Comparison of ENCODE assay signal across 8 mouse cellular contexts in the genomic region with DNA sequence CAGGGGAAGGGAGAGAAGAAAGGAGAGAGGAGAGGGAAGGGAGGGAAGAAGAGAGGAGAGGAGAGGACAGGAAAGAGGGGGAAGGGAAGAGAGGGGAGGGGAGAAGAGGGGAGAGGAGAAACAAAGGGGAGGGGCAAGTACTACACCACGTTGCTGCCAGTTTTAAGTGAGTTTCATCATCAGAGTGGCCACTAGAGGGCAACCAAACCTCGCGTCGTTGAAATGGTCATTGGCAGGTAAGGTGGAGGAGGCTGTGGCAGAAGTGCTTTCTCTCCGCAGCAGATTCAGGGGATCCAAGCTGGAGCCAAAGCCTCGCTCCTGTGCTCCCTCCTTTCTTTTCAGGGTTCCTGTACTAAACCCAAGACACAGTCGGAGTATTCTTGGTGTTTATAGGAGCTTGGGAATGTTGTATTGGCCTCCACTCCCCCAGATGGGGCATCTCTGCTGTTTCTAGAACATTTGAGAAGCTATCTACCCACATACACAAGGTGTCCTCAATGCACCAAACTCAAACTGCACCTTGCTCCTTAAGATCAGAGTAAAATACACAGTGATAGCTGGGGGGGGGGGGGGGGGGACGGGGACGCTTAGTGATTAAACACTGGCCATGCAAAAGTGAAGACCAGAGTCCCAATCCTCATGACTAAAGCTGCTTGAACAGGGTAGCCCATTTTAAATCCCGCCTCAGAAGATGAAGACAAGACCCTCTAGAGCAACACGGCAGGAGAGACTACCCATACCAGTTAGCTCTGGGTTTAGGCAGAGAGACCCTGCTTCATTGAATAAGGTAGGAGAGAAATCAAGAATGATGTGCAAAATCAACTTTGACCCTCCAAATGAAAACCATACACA. TPM values are rescaled to one million over a fixed set of nuclear protein-coding genes. Genes with fewer than 3 reads are reported as not detected.
DNase-seq lines count a peak whose midpoint lies in the region; ATAC-seq and TF ChIP-seq lines count a peak whose summit lies in the region.

No protein-coding gene starts in this region.

- peak; percentile 83; the same call in 1 of the 2 replicates for TF ChIP-seq CTCF in small intestine, adult 2 months (IDR thresholded peaks at IDR 0.05; ENCODE audit: extremely low read depth, insufficient read length, insufficient replicate concordance, low read depth, low read length)

- H3K9me3 ChIP-seq in embryonic facial prominence, embryonic 12.5 days, result no peaks in the 10 kb centered on the region
- no peaks in the 10 kb centered on the region for H3K9me3 ChIP-seq in limb, embryonic 10.5 days (replicated peaks)
- no peaks in the 10 kb centered on the region for H3K9me3 ChIP-seq in midbrain, embryonic 13.5 days

- DNase-seq in 3T3-L1 (ENCODE audit: low read depth, low spot score), result peak; percentile 90
- peak; percentile 73 for DNase-seq in adrenal gland, postnatal 25 days
- DNase-seq in heart, adult 18-20 months, result peak; percentile 83 to 87
- DNase-seq in kidney, adult 18-20 months, result peak; percentile 85
- peak; percentile 80 for DNase-seq in limb, embryonic 10.5 days (ENCODE audit: low spot score)

- TF ChIP-seq POLR2A in small intestine, adult 2 months (IDR thresholded peaks at IDR 0.05; ENCODE audit: low read depth, low read length), result no peak

- peaks cover 8% of the 10 kb centered on the region; the same call in 1 of the 2 replicates for H3K27me3 ChIP-seq in embryonic facial prominence, embryonic 12.5 days
- H3K27me3 ChIP-seq in limb, embryonic 10.5 days (ENCODE audit: low read depth, poor library complexity, severe bottlenecking), result peaks cover 10% of the 10 kb centered on the region
- H3K27me3 ChIP-seq in midbrain, embryonic 13.5 days, result peaks cover 11% of the 10 kb centered on the region
- H3K27me3 ChIP-seq in small intestine, adult 2 months (ENCODE audit: control insufficient read depth, insufficient read depth, low read length), result no peaks in the 10 kb centered on the region

- H3K9ac ChIP-seq in embryonic facial prominence, embryonic 12.5 days, result no peak overlapping the region
- no peak overlapping the region for H3K9ac ChIP-seq in midbrain, embryonic 13.5 days (replicated peaks)

- no peaks in the 10 kb centered on the region for H3K36me3 ChIP-seq in embryonic facial prominence, embryonic 12.5 days
- H3K36me3 ChIP-seq in limb, embryonic 10.5 days, result no peaks in the 10 kb centered on the region
- no peaks in the 10 kb centered on the region for H3K36me3 ChIP-seq in midbrain, embryonic 13.5 days
- no peaks in the 10 kb centered on the region for H3K36me3 ChIP-seq in small intestine, adult 2 months (ENCODE audit: control insufficient read depth, insufficient read depth, low read length)

- ATAC-seq in embryonic facial prominence, embryonic 12.5 days (ENCODE audit: insufficient number of reproducible peaks, insufficient read depth, low FRiP score, low TSS enrichment), result no peak
- peak; percentile 77 for ATAC-seq in midbrain, embryonic 13.5 days

- no peak overlapping the region for H3K27ac ChIP-seq in embryonic facial prominence, embryonic 12.5 days
- no peak overlapping the region for H3K27ac ChIP-seq in limb, embryonic 10.5 days
- no peak overlapping the region for H3K27ac ChIP-seq in midbrain, embryonic 13.5 days
- no peak overlapping the region for H3K27ac ChIP-seq in small intestine, adult 2 months (ENCODE audit: insufficient read depth, low read depth, low read length)

- peak overlapping the region; percentile 37 for H3K4me2 ChIP-seq in embryonic facial prominence, embryonic 12.5 days (replicated peaks)
- peak overlapping the region; percentile 33 for H3K4me2 ChIP-seq in midbrain, embryonic 13.5 days (replicated peaks)

- no peak overlapping the region for H3K4me3 ChIP-seq in embryonic facial prominence, embryonic 12.5 days
- H3K4me3 ChIP-seq in limb, embryonic 10.5 days, result no peak overlapping the region
- no peak overlapping the region for H3K4me3 ChIP-seq in midbrain, embryonic 13.5 days (replicated peaks)
- H3K4me3 ChIP-seq in small intestine, adult 2 months (ENCODE audit: low read depth, low read length), result no peak overlapping the region; the same call in 1 of the 2 replicates

- WGBS in embryonic facial prominence, embryonic 12.5 days, result 13% methylated on average over 11 of the region's 11 CpGs
- 17% methylated on average over 11 of the region's 11 CpGs for WGBS in limb, embryonic 10.5 days
- WGBS in midbrain, embryonic 13.5 days, result 20% methylated on average over 11 of the region's 11 CpGs
- 5% methylated on average over 11 of the region's 11 CpGs for WGBS in small intestine, adult 2 months

- no peaks in the 10 kb centered on the region for H3K4me1 ChIP-seq in embryonic facial prominence, embryonic 12.5 days
- H3K4me1 ChIP-seq in limb, embryonic 10.5 days, result peaks cover 3% of the 10 kb centered on the region; the same call in 1 of the 2 replicates
- no peaks in the 10 kb centered on the region; the same call in none of the 2 replicates for H3K4me1 ChIP-seq in midbrain, embryonic 13.5 days (replicated peaks)
- H3K4me1 ChIP-seq in small intestine, adult 2 months (ENCODE audit: control insufficient read depth, insufficient read depth, insufficient read length, low read length), result peaks cover 12% of the 10 kb centered on the region; the same call in 1 of the 2 replicates

RNA-seq across cellular contexts. Expression of a gene that starts 11.7 kb away (rescaled TPM):
- total RNA-seq in adrenal gland, postnatal 25 days (2021), result not detected in 2 replicates
- polyA plus RNA-seq in embryonic facial prominence, embryonic 12.5 days (2016; fragmentation: Nextera tagmentation; extraction: Ambion mirVana), result 3.0 and 4.1 TPM in 2 replicates
- under 1 TPM; 0.17 to 0.46 TPM for total RNA-seq in heart, adult 18-20 months (2021)
- polyA plus RNA-seq in limb, embryonic 10.5 days (2016; fragmentation: Nextera tagmentation; extraction: Ambion mirVana), result 2.7 and 3.2 TPM in 2 replicates
- polyA plus RNA-seq in midbrain, embryonic 13.5 days (2015; fragmentation: Nextera tagmentation; extraction: Ambion mirVana), result 1.0 and 1.2 TPM in 2 replicates
- 6.7 and 23.2 TPM in 2 replicates for polyA plus RNA-seq in small intestine, adult 2 months (2012; rRNA removed)

RNA-seq across cellular contexts. Expression of a gene that starts 56.8 kb away (rescaled TPM):
- total RNA-seq in adrenal gland, postnatal 25 days (2021), result 88.3 and 95.0 TPM in 2 replicates
- 199 and 208 TPM in 2 replicates for polyA plus RNA-seq in embryonic facial prominence, embryonic 12.5 days (2016; fragmentation: Nextera tagmentation; extraction: Ambion mirVana)
- total RNA-seq in heart, adult 18-20 months (2021), result 10 to 100 TPM; 48.4 to 54.6 TPM
- 301 and 349 TPM in 2 replicates for polyA plus RNA-seq in limb, embryonic 10.5 days (2016; fragmentation: Nextera tagmentation; extraction: Ambion mirVana)
- 163 and 178 TPM in 2 replicates for polyA plus RNA-seq in midbrain, embryonic 13.5 days (2015; fragmentation: Nextera tagmentation; extraction: Ambion mirVana)
- 1.4 and 2.0 TPM in 2 replicates for polyA plus RNA-seq in small intestine, adult 2 months (2012; rRNA removed)

RNA-seq across cellular contexts. Expression of a gene that starts 57.0 kb away (rescaled TPM):
- 71.8 and 76.4 TPM in 2 replicates for total RNA-seq in adrenal gland, postnatal 25 days (2021)
- polyA plus RNA-seq in embryonic facial prominence, embryonic 12.5 days (2016; fragmentation: Nextera tagmentation; extraction: Ambion mirVana), result 70.1 and 74.4 TPM in 2 replicates
- total RNA-seq in heart, adult 18-20 months (2021), result 10 to 100 TPM; 82.5 to 86.7 TPM
- 55.5 and 67.2 TPM in 2 replicates for polyA plus RNA-seq in limb, embryonic 10.5 days (2016; fragmentation: Nextera tagmentation; extraction: Ambion mirVana)
- polyA plus RNA-seq in midbrain, embryonic 13.5 days (2015; fragmentation: Nextera tagmentation; extraction: Ambion mirVana), result 115 and 121 TPM in 2 replicates
- 0.80 and 2.2 TPM in 2 replicates for polyA plus RNA-seq in small intestine, adult 2 months (2012; rRNA removed)

Comparison
In these comparisons a context has a peak if more than half of its experiments do, and no peak if none do; other contexts are left out.
1. RNA of a gene that starts 56.8 kb away (polyA plus RNA-seq): 301 to 349 TPM in limb, embryonic 10.5 days, 199 to 208 TPM in embryonic facial prominence, embryonic 12.5 days and 163 to 178 TPM in midbrain, embryonic 13.5 days; 1.4 to 2.0 TPM in small intestine, adult 2 months; every median in the first group is over 10 times any median in the second.
2. RNA of a gene that starts 57.0 kb away (polyA plus RNA-seq): 115 to 121 TPM in midbrain, embryonic 13.5 days, 70.1 to 74.4 TPM in embryonic facial prominence, embryonic 12.5 days and 55.5 to 67.2 TPM in limb, embryonic 10.5 days; 0.80 to 2.2 TPM in small intestine, adult 2 months; every median in the first group is over 10 times any median in the second.
3. Peak in every context shown above with its lines, with median percentiles within 50 percentile points of each other: DNase-seq.